Mouse (Mus musculus) erythroid progenitor cell, adult 5-6 weeks (primary cell): Measurements from ENCODE around the gene Dnajc28. TPM values are rescaled to one million over a fixed set of nuclear protein-coding genes. Genes with fewer than 3 reads are reported as not detected.

ENCODE experiments used
- ATAC-seq: replicated peaks from 2 replicates; pipeline ENCODE4 v1.8.0; 2016; ENCODE audit warnings: moderate number of reproducible peaks, mild to moderate bottlenecking, moderate TSS enrichment, inconsistent platforms; ENCODE audit not compliant: poor library complexity, low FRiP score, severe bottlenecking
- total RNA-seq, 2 experiments: library from RNA; stranded (forward) in 1 of 2; stranded (reverse) in 1 of 2; fragments of 150-400 nt in 1 of 2; fragments of 186-747, 209-891 nt in 1 of 2; gene quantifications; 2 replicates each; pipeline versions ENCODE4 v1.2.3 to v1.2.4; 2015 to 2017; ENCODE audit warnings: low replicate concordance in 2 of 2

Dnajc28 gene
- total RNA-seq, 2 experiments from 2014 or later = 1.3 to 3.5 TPM

DNA sequence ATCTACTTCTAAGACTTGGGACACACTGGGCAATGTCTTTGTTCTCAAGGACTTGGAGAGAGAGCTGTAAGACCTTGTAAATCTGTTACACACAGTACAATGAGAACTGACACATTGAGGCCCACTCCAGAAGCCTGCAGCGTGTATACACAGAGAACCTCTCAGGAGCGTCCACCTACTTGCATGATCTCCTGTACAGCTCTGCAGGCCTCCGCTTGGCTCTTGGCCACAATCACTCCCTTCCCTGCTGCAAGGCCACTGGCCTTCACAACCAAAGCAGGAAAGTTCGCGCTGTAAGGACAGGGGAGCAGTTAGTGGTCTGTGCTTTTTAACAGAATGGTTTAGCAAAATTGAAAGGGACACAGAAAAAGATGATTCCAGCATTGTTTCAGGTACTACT lies 20.3 kb upstream of the Dnajc28 start:
- no peak for ATAC-seq

- no peak for ATAC-seq
These were observed 14.8 kb upstream of the Dnajc28 start for GRCm38 (mm10) chr16:91633641-91634040.

DNA sequence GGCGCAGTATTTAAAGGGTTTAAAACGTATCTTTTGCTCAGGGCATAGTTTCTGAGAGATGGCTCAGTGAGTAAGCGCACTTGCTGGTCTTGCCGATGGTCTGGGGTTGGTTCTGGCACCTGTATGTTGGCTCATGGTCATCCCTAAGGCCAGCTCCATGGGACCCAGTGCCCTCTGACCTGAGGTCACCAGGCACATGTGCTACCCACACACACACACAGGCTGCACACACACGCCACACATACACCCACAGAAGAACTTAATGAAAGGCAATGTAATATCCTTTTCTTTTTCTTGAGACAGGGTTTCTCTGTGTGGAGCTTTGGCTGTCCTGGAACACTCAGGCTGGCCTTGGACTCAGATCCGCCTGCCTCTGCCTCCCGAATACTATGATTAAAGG lies 14.1 kb upstream of the Dnajc28 start:
- no peak for ATAC-seq

DNA sequence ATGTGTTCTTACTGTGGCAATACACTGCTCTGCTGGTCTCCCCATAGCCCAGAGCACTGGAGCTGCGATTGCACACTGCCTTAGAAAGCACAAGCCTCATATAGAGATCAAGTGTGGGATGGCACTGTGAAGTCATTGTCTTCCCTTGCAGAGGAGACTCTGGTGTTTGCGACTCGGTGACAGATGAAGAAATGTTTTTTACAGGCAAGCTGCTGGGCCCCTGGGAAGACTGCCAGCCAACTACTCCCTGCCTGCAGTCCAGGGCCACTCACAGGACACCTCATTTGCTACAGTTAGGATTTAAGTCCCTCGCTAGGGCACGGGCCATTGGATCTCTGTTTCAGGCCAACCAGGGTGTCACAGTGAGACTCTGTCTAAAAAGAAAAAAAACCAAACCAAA lies 13.6 kb upstream of the Dnajc28 start:
- ATAC-seq = no peak

DNA sequence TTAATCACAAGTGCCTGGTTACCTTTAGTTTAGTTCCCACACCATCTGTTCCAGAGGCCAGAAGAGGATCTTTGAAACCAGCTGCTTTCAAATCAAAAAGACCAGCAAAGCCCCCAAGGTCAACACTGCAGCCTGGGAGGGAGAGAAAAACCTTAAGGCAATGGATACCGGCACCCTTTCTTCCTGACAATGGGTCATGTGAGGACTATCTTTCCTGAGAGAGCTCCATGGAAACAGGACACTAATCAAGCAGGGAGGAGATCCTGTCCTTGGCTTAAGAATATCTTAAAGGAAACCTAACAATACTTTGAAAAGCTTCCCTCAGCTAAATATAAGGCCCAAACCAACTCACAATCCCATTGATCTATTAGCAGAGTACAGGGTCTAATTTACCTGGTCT lies 11.8 kb upstream of the Dnajc28 start:
- ATAC-seq = no peak

- no peak for ATAC-seq
These were observed 10.9 kb upstream of the Dnajc28 start for GRCm38 (mm10) chr16:91629749-91630148.

DNA sequence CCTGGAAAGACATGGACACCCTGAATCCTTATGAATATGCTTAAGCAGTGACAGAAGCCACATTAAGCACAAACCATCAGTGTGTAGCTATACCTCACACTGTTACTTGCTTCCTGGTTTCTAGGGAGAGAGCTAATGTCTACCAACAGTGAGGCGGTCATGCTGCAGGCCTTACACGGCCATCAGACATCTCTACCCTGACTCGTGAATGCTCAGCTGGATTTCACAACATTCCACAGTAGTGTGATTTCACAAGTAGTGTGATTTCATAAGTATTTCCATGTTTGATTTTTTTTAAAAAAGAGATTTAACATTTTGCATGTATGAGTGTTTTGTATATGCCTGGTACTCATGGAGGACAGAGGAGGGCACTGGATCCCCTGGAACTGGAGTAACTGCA lies 9.8 kb upstream of the Dnajc28 start:
- ATAC-seq = no peak

DNA sequence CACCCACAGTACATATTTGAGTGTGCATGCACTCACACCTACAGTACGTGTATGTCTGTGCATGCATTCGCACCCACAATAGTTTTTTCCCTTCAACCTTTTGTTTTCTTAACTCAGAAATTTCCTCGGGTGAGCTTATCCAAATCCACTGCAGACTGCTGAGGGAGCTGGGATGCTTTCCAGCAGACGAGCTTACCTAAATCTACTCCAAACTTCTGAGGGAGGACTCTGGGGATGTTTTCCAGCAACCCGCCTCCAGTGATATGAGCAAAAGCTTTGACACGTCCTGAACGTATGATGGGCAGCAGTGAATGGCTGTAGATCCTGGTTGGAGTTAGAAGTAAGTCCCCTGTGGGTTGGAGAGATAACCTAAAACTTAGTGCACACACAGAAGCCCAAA lies 9.0 kb upstream of the Dnajc28 start:
- no peak for ATAC-seq

DNA sequence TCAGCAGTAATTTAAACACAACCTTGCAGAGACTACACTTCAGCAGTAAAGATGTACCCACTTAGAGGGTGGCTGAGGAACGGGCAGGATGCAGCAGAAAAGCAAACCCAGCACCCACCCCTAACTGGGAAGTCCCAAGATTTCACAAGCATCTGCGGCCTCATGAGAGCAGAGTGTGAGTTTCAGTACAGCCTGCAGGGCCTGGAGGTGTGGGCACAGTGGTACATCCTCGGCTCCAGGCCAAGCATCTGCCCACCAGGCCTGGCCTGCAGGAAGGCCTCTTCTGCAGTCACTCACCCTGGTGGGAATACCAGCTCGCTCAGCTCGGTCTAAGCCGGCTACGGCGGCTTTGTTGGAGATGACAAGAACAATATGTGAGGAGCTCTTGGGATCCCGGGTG lies 4.2 kb upstream of the Dnajc28 start:
- no peak for ATAC-seq

DNA sequence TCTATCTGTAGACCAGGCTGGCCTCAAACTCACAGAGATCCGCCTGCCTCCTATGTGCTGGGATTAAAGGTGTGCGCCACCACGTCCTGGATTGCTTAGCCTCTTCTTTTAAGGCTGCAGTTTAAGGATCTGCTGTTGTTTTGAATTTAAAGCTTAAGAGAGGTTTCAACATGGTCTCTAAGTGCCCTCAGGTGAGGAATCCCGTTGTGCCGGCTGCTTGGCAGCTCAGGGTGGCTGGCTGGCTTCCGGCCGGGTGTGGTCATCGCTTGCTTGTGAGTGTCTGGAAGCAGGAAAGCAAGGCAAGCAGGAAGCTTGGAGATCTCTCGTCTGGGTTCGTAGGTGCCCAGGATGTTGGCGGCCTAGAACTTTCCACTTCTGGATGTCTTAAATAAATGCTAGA lies 2.2 kb upstream of the Dnajc28 start:
- no peak for ATAC-seq

DNA sequence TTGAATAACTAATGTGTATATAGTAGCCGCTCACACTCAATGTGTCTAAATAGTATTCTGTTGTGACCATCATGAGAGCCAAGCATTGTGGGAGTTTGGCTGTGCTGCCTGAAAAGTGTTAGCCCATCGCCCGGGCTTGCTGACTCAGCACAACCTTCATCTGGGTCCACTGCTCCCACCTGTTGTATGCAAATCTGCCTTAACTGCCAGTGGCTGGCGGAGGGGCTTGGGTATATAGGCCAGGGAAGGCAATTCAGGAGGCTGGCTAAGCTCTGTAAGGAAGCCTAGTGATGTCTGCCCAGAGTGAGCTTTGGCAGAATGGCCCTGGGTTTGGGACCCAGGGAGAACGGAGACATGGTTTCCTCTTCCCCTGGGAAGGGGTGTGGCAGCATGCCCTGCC lies 1.4 kb upstream of the Dnajc28 start:
- no peak for ATAC-seq

- no peak for ATAC-seq
These were observed 4.3 kb downstream of the Dnajc28 start for GRCm38 (mm10) chr16:91614552-91614951.

DNA sequence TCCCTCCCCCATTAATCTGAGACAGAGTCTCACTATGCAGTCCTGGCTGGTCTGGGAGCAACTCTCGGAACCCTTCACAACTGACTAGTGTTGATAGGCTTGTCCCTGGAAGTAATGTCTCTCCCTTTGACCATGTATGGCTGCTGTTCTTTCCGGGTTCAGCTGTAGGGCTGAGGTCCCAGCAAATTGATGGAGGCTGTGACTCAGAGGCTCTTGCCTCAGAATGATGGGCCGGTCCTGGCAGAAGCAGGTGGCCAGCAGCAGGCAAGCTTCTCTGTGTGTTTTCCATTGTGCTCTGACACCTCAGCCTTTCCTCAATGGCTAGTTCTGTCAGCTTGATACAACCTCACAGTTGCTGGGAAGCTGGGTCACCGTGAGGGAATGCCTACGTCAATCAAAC lies 6.3 kb downstream of the Dnajc28 start:
- ATAC-seq = no peak

DNA sequence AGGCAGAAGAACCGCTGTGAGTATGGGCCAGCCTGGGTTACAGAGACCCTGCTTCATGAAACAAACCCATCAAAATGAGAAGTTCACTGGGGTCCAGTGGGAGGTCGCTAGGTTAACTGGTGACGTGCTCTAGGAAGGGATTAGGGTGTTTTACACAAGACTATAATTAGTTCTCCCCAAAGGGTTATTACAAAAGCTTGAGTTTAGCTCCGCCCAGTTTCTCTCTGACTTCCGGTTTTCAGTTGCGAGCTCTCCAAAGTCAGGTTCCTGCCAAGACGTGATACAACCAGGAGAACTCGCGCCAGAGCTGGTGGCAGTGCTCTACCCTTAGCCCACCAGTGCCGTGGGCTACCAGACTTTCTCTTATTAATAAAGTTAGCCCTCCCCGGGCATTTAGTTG lies 7.6 kb downstream of the Dnajc28 start:
- ATAC-seq = no peak

- ATAC-seq = no peak
These were observed 9.2 kb downstream of the Dnajc28 start for GRCm38 (mm10) chr16:91609501-91610245.

GRCm38 (mm10) chr16:91606958-91607357 lies 11.9 kb downstream of the Dnajc28 start:
- no peak for ATAC-seq

- no peak for ATAC-seq
These were observed 13.7 kb downstream of the Dnajc28 start for GRCm38 (mm10) chr16:91605156-91605555.

DNA sequence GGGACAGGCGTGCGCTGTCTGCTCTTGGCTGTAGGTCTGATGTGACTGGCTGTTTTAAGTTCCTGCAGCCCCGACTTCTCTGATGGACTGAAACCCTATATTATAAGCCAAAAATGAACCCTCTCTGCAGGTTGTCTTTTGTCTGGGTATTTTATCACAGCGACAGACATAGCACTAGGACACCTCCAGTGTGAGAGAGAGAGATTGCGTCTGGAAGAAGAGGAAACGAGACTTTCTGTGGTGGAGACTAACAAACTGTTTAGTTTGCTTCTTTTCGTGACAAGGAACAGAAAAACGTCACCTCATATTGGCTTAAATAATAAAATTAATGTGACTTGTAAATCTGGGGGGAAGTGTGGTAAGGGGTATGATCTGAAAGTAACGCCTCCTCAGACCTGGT lies 17.1 kb downstream of the Dnajc28 start:
- ATAC-seq = no peak

DNA sequence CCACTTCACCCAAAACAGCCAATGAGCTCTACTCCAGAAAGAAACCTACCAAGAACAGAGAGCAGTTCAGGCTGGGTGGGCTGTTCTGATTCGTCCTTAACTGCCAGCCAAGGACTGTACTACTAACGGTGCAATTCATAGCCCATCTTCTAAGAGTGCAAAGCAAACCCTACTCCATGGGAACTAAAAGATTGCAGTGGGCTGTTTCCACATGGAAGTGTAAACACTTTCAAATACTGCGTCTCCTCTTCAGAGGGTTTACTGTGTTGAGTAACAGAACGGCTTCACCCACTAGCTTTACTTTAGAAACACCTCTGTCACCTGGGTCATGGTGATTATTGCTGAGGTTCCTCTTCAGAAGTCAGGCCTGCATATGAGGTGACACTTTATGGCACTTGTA lies 17.7 kb downstream of the Dnajc28 start:
- no peak for ATAC-seq

GRCm38 (mm10) chr16:91599242-91599641 lies 19.6 kb downstream of the Dnajc28 start:
- ATAC-seq = no peak

- peak; percentile 97 for ATAC-seq
These were observed 21.2 kb downstream of the Dnajc28 start, which contains the start of gene Tmem50b for GRCm38 (mm10) chr16:91597672-91598010. Gene Tmem50b (minus strand): TSS chr16:91597800.
